Mouse (Mus musculus) G1E (cell line): ENCODE data around the gene Gca.

Experiments
- CTCF ChIP-seq: IDR thresholded peaks from 2 replicates; pipeline ENCODE4 v1.5.1; 2012; ENCODE audit warnings: low read depth, low read length, inconsistent platforms, mixed read lengths
- GATA1 ChIP-seq: IDR thresholded peaks from 2 replicates; pipeline ENCODE4 v1.6.1; 2012; ENCODE audit warnings: borderline replicate concordance, low read length, inconsistent platforms, mixed read lengths
- GATA2 ChIP-seq: IDR thresholded peaks from 2 replicates; pipeline ENCODE4 v1.6.1; 2012; ENCODE audit warnings: low read depth, low read length, inconsistent platforms, borderline replicate concordance
- TAL1 ChIP-seq: conservative IDR thresholded peaks from 2 replicates; pipeline ENCODE4 v1.6.1; 2012; ENCODE audit warnings: low read depth, low read length, inconsistent platforms, mixed read lengths

GRCm38 (mm10) chr2:62646671-62647289 lies 17.3 kb upstream of the Gca start:
- TF ChIP-seq CTCF (no peak), GATA1 (no peak), TAL1 (no peak), GATA2 (no peak)
